Mouse (Mus musculus) B cell, adult (primary cell): ENCODE data around the gene Srl. TPM values are rescaled to one million over a fixed set of nuclear protein-coding genes. Genes with fewer than 3 reads are reported as not detected.

Source experiments
- total RNA-seq: library from RNA; stranded (reverse); gene quantifications from 4 replicates; pipeline ENCODE4 v1.2.4, GENCODE M21; 2023; ENCODE audit not compliant: inconsistent age

The Srl gene
- 1.3 to 2.4 TPM (median 1.7 TPM) in 4 replicates for total RNA-seq

DNA sequence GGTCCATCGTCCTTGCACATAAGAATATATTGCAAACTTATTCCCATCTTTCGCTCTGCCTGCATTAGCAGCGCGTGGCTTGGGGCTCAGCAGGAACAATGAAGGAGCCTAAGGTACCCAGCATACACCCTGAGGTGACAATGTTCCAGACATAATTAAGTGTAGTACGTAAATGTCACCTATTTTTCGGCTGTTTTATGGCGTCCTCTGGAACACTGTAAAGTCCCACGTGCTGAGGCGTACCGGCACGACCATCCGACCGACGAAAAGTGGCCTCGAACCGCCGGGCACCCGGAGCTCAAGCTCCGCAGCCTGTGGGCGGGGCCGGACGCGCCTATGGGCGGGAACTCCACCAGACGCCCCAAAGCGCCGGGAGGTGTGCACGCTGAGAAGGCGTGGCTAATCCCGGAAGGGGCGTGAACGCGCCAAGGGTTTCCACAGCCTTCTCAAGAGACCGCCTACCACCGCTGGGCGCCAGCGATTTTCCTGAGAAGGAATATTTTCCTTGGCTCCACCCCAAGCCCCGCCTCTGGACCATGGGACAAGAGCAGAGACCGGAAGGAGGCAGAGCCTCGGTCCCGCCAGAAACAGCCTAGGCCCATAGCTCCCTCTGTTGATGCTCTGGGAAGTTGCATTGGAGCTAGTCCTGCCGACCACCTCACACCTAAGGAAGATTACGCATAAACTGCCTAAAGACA lies at the start of gene Srl:
Gene Srl, minus strand, starts transcription at position 316 of the 698 bp plus-strand sequence.

GRCm38 (mm10) chr16:4559715-4560144 lies 18.1 kb upstream of the Srl start, which contains the start of gene Tfap4:
TSS of gene Tfap4 (minus strand) at chr16:4559854.

Other genes starting within 250 kb of the Srl start
- gene Adcy9, start 121.3 kb downstream of the Srl start, total RNA-seq = 3.7 to 4.8 TPM (median 4.2 TPM) in 4 replicates
- 9.7 to 12.9 TPM (median 11.3 TPM) in 4 replicates for gene Tfap4, start 18.0 kb upstream of the Srl start, total RNA-seq
- 0.13 to 0.61 TPM (median 0.45 TPM) in 3 of 4 replicates, not detected in the other for gene Glis2, start 52.9 kb upstream of the Srl start, total RNA-seq
- gene Pam16, start 83.2 kb upstream of the Srl start, total RNA-seq = 35.3 to 46.5 TPM (median 42.0 TPM) in 4 replicates
- gene Vasn, start 98.1 kb upstream of the Srl start, total RNA-seq = 0.63 to 2.5 TPM (median 0.81 TPM) in 3 of 4 replicates, not detected in the other
- 30.1 to 34.1 TPM (median 31.9 TPM) in 4 replicates for gene Dnaja3, start 98.2 kb upstream of the Srl start, total RNA-seq
- 202 to 234 TPM (median 210 TPM) in 4 replicates for gene Coro7, start 138.0 kb upstream of the Srl start, total RNA-seq
- 10.6 to 12.9 TPM (median 11.6 TPM) in 4 replicates for gene Nmral1, start 177.5 kb upstream of the Srl start, total RNA-seq
- gene Hmox2, start 184.5 kb upstream of the Srl start, total RNA-seq = 47.7 to 55.4 TPM (median 53.2 TPM) in 4 replicates
- 54.2 to 63.9 TPM (median 60.2 TPM) in 4 replicates for gene Cdip1, start 248.5 kb upstream of the Srl start, total RNA-seq